In genomic region chr12:116625391-116626281, GRCm38 (mm10) we compare ENCODE assay signal across 7 mouse cellular contexts.
DNase-seq lines count a peak whose midpoint lies in the region; ATAC-seq and TF ChIP-seq lines count a peak whose summit lies in the region.

No protein-coding gene starts in this region.

- H3K4me3 ChIP-seq in forebrain, postnatal 0 days (ENCODE audit: low read depth, low read length): no peak overlapping the region
- H3K4me3 ChIP-seq in kidney, embryonic 15.5 days (replicated peaks): no peak overlapping the region
- no peak overlapping the region for H3K4me3 ChIP-seq in lung, postnatal 0 days (ENCODE audit: low read depth, low read length)

- no peak overlapping the region for H3K27ac ChIP-seq in forebrain, postnatal 0 days (ENCODE audit: low read depth, low read length)
- no peak overlapping the region for H3K27ac ChIP-seq in kidney, embryonic 15.5 days
- no peak overlapping the region for H3K27ac ChIP-seq in lung, postnatal 0 days (ENCODE audit: low read length)

- 55% methylated on average over 9 of the region's 9 CpGs for WGBS in forebrain, postnatal 0 days
- 53% methylated on average over 9 of the region's 9 CpGs for WGBS in kidney, embryonic 15.5 days
- WGBS in lung, postnatal 0 days: 44% methylated on average over 9 of the region's 9 CpGs

- H3K4me2 ChIP-seq in forebrain, postnatal 0 days (ENCODE audit: low read depth): no peak overlapping the region
- H3K4me2 ChIP-seq in kidney, embryonic 15.5 days: no peak overlapping the region
- H3K4me2 ChIP-seq in lung, postnatal 0 days (replicated peaks; ENCODE audit: low read depth, low read length): no peak overlapping the region

- no peak for TF ChIP-seq EP300 in lung, postnatal 0 days (IDR thresholded peaks at IDR 0.05)

- H3K4me1 ChIP-seq in forebrain, postnatal 0 days (ENCODE audit: insufficient read depth): no peaks in the 10 kb centered on the region; the same call in 1 of the 2 replicates
- H3K4me1 ChIP-seq in kidney, embryonic 15.5 days: no peaks in the 10 kb centered on the region
- no peaks in the 10 kb centered on the region for H3K4me1 ChIP-seq in lung, postnatal 0 days (ENCODE audit: insufficient read depth, low read depth, low read length)

- TF ChIP-seq CTCF in forebrain, postnatal 0 days (IDR thresholded peaks at IDR 0.05; ENCODE audit: low read depth): peak; percentile 94
- TF ChIP-seq CTCF in lung, postnatal 0 days (IDR thresholded peaks at IDR 0.05): peak; percentile 87

- H3K9ac ChIP-seq in forebrain, postnatal 0 days: no peak overlapping the region
- H3K9ac ChIP-seq in kidney, embryonic 15.5 days: no peak overlapping the region
- H3K9ac ChIP-seq in lung, postnatal 0 days (replicated peaks; ENCODE audit: low read depth): no peak overlapping the region

- peak; percentile 70 for DNase-seq in 3T3-L1 (ENCODE audit: low read depth, low spot score)
- peak; percentile 50 for DNase-seq in 416B (ENCODE audit: low read depth)
- peak; percentile 10 for DNase-seq in c-Kit-positive CD71-positive TER-119-positive erythroid progenitor cells, embryonic 14.5 days (ENCODE audit: low spot score)
- DNase-seq in forebrain, postnatal 0 days: peak; percentile 80
- DNase-seq in lung, postnatal 0 days (ENCODE audit: low spot score): peak; percentile 61
- peak; percentile 74 for DNase-seq in retina, embryonic 14.5 days (ENCODE audit: low spot score)

- H3K9me3 ChIP-seq in forebrain, postnatal 0 days (ENCODE audit: low read length): no peaks in the 10 kb centered on the region
- H3K9me3 ChIP-seq in kidney, embryonic 15.5 days (replicated peaks): no peaks in the 10 kb centered on the region
- H3K9me3 ChIP-seq in lung, postnatal 0 days (ENCODE audit: low read length): no peaks in the 10 kb centered on the region

- H3K36me3 ChIP-seq in forebrain, postnatal 0 days (ENCODE audit: insufficient read depth): no peaks in the 10 kb centered on the region
- no peaks in the 10 kb centered on the region for H3K36me3 ChIP-seq in kidney, embryonic 15.5 days
- H3K36me3 ChIP-seq in lung, postnatal 0 days (ENCODE audit: insufficient read depth, low read length): no peaks in the 10 kb centered on the region

- no peak; the same call in 1 of the 2 replicates for ATAC-seq in forebrain, postnatal 0 days
- peak; percentile 55; the same call in 1 of the 2 replicates for ATAC-seq in kidney, embryonic 15.5 days (replicated peaks; ENCODE audit: low FRiP score)
- no peak for ATAC-seq in lung, postnatal 0 days

- no peaks in the 10 kb centered on the region for H3K27me3 ChIP-seq in forebrain, postnatal 0 days (ENCODE audit: insufficient read depth, low read length)
- no peaks in the 10 kb centered on the region for H3K27me3 ChIP-seq in kidney, embryonic 15.5 days
- H3K27me3 ChIP-seq in lung, postnatal 0 days (replicated peaks; ENCODE audit: insufficient read depth, low read length): no peaks in the 10 kb centered on the region

Comparison
In these comparisons a context has a peak if more than half of its experiments do, and no peak if none do; other contexts are left out.
1. DNase-seq: peak in every context shown above with its lines; median percentile 80 in forebrain, postnatal 0 days; 74 in retina, embryonic 14.5 days; 70 in 3T3-L1; 61 in lung, postnatal 0 days; 50 in 416B; 10 in c-Kit-positive CD71-positive TER-119-positive erythroid progenitor cells, embryonic 14.5 days.